Mouse (Mus musculus) CH12.LX (cell line): ENCODE results near the gene Vax2. TPM values are rescaled to one million over a fixed set of nuclear protein-coding genes. Genes with fewer than 3 reads are reported as not detected.

Experiments
- DNase-seq: peaks from one replicate; pipeline ENCODE4 v3.0.0-alpha.2; 2013; ENCODE audit errors: extremely low read depth
- H3K27ac ChIP-seq: 2 replicates; pipeline ENCODE4 v1.5.1; 2012; ENCODE audit warnings: low read depth, mild to moderate bottlenecking, control low read depth, moderate library complexity; ENCODE audit not compliant: insufficient read depth
- H3K27me3 ChIP-seq: replicated peaks from 2 replicates; pipeline ENCODE3; 2012; ENCODE audit warnings: inconsistent platforms
- H3K36me3 ChIP-seq, 2 experiments: replicated peaks in 1 of 2; 2 replicates each; pipeline versions ENCODE3 to v1.6.1; 2012; ENCODE audit warnings: inconsistent platforms in 1 of 2, low read length in 1 of 2, mild to moderate bottlenecking in 1 of 2, mixed read lengths in 1 of 2, moderate library complexity in 1 of 2; ENCODE audit not compliant: control insufficient read depth in 1 of 2, insufficient read depth in 1 of 2
- H3K4me1 ChIP-seq, 2 experiments: 2 replicates each; pipeline ENCODE4 v1.6.1; 2012; ENCODE audit warnings: inconsistent platforms in 1 of 2, moderate library complexity in 1 of 2; ENCODE audit not compliant: insufficient read depth in 2 of 2, control insufficient read depth in 1 of 2
- H3K4me2 ChIP-seq: 2 replicates; pipeline ENCODE4 v1.6.1; 2012; ENCODE audit warnings: low read depth, mild to moderate bottlenecking, control low read depth; ENCODE audit not compliant: poor library complexity, insufficient read depth, severe bottlenecking
- H3K4me3 ChIP-seq, 3 experiments: fragments of 150-350 bp in 1 of 3; sonication (generic) in 1 of 3; replicated peaks in 1 of 3; 2 replicates each; pipeline versions ENCODE3 to v1.5.1; 2011 to 2012; ENCODE audit warnings: low read depth in 2 of 3, low read length in 2 of 3, mild to moderate bottlenecking in 2 of 3, moderate library complexity in 2 of 3, control low read depth in 1 of 3, improper control_type of control experiment in 1 of 3, inconsistent platforms in 1 of 3, mixed read lengths in 1 of 3; ENCODE audit not compliant: poor library complexity in 1 of 3
- H3K79me2 ChIP-seq: replicated peaks from 2 replicates; pipeline ENCODE4 v1.6.1; 2012; ENCODE audit warnings: mild to moderate bottlenecking, moderate library complexity; ENCODE audit not compliant: control insufficient read depth, poor library complexity, insufficient read depth, severe bottlenecking; ENCODE audit errors: extremely low read depth
- H3K9ac ChIP-seq: 2 replicates; pipeline ENCODE4 v1.6.1; 2012; ENCODE audit warnings: low read depth, mild to moderate bottlenecking, control low read depth, moderate library complexity; ENCODE audit not compliant: insufficient read depth
- H3K9me3 ChIP-seq: replicated peaks from 2 replicates; pipeline ENCODE3; 2012; ENCODE audit warnings: low read length, inconsistent platforms, mixed read lengths
- BHLHE40 ChIP-seq: IDR thresholded peaks from 2 replicates; pipeline ENCODE4 v1.6.1; 2011; ENCODE audit warnings: mild to moderate bottlenecking, low read depth, low read length, improper control_type of control experiment
- CHD2 ChIP-seq: IDR thresholded peaks from 2 replicates; pipeline ENCODE4 v1.6.1; 2011; ENCODE audit warnings: low read length, improper control_type of control experiment
- CTCF ChIP-seq, 2 experiments: IDR thresholded peaks in 1 of 2; conservative IDR thresholded peaks in 1 of 2; 2 replicates each; pipeline ENCODE4 v1.5.1; 2011 to 2012; ENCODE audit warnings: low read depth in 2 of 2, low read length in 2 of 2, improper control_type of control experiment in 1 of 2, inconsistent platforms in 1 of 2, mild to moderate bottlenecking in 1 of 2, moderate library complexity in 1 of 2
- ETS1 ChIP-seq: conservative IDR thresholded peaks from 2 replicates; pipeline ENCODE4 v1.6.1; 2012; ENCODE audit warnings: low read depth, mild to moderate bottlenecking, inconsistent platforms, low read length, improper control_type of control experiment, moderate library complexity
- GABPA ChIP-seq: IDR thresholded peaks from 2 replicates; pipeline ENCODE4 v1.6.1; 2012; ENCODE audit warnings: low read depth, low read length, improper control_type of control experiment, inconsistent platforms; ENCODE audit not compliant: insufficient replicate concordance
- HCFC1 ChIP-seq: IDR thresholded peaks from 2 replicates; pipeline ENCODE4 v1.6.1; 2012; ENCODE audit warnings: low read depth, mild to moderate bottlenecking, inconsistent platforms, low read length, improper control_type of control experiment
- KAT2A ChIP-seq: IDR thresholded peaks from 2 replicates; pipeline ENCODE4 v1.6.1; 2012; ENCODE audit warnings: low read length, improper control_type of control experiment, inconsistent platforms; ENCODE audit not compliant: insufficient replicate concordance
- MAFK ChIP-seq: IDR thresholded peaks from 2 replicates; pipeline ENCODE4 v1.6.1; 2011; ENCODE audit warnings: low read length, improper control_type of control experiment; ENCODE audit not compliant: insufficient replicate concordance
- MXI1 ChIP-seq: IDR thresholded peaks from 2 replicates; pipeline ENCODE4 v1.6.1; 2011; ENCODE audit warnings: mild to moderate bottlenecking, low read depth, low read length, improper control_type of control experiment
- MYC ChIP-seq: IDR thresholded peaks from 2 replicates; pipeline ENCODE4 v1.6.1; 2011; ENCODE audit warnings: low read depth, mild to moderate bottlenecking, improper control_type of control experiment, low read length
- RAD21 ChIP-seq: IDR thresholded peaks from 2 replicates; pipeline ENCODE4 v1.6.1; 2011; ENCODE audit warnings: low read depth, mild to moderate bottlenecking, low read length, improper control_type of control experiment, moderate library complexity
- UBTF ChIP-seq: IDR thresholded peaks from 2 replicates; pipeline ENCODE4 v1.6.1; 2012; ENCODE audit warnings: low read depth, mild to moderate bottlenecking, inconsistent platforms, low read length, improper control_type of control experiment, moderate library complexity
- ZNF384 ChIP-seq: IDR thresholded peaks from 2 replicates; pipeline ENCODE4 v1.6.1; 2012; ENCODE audit warnings: low read depth, low read length, improper control_type of control experiment, inconsistent platforms
- dilution Hi-C: fragments of 300-500 bp; cut with MboI; formaldehyde crosslinking; loops from 2 replicates; pipeline ENCODE4 v1.14.3; 2020; ENCODE audit warnings: low sequenced_read_pairs; ENCODE audit not compliant: extremely low pct_unique_long_range_greater_than_20kb, extremely low pct_ligation_motif_present
- in situ Hi-C: fragments of 300-500 bp; cut with MboI; formaldehyde crosslinking; loops from 3 replicates; pipeline ENCODE4 v1.14.3; 2019; ENCODE audit warnings: low sequenced_read_pairs, low pct_ligation_motif_present, low pct_unique_long_range_greater_than_20kb, mixed read lengths
- polyA plus RNA-seq: library from polyadenylated mRNA; unstranded; fragments of >175 nt; gene quantifications from 2 replicates; pipeline ENCODE4 v1.2.1, GENCODE M21; 2012; ENCODE audit warnings: low read depth; ENCODE audit not compliant: insufficient read length
- total RNA-seq, 2 experiments: library from RNA; depleted of rRNA; stranded (reverse); fragments of 300-350 nt in 1 of 2; fragments of >200 nt in 1 of 2; gene quantifications; 2 replicates each; pipeline ENCODE4 v1.2.3; 2012 to 2014

Gene Vax2
- total and polyA plus RNA-seq, 3 experiments: not detected

DNA sequence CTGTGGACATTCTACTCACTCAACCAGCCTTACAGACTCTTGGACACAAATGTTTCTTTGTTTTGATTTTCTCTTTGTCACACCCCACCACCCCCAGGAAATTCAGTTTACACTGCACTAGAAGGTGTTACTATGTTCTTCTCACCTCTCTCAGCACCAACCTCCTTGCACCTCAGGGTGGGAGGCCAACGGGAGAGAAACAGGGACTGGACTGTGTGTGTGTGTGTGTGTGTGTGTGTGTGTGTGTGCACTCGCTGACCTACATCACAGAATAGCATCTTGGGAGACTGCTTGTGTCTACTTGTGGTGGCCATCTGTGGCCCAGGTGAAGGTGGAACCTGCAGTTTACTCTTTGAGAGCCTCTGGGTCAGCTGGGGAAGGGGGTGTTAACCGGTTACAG is 75.4 kb downstream of the Vax2 start:
- dilution Hi-C loops (no loop called here), in situ Hi-C loops (no loop called here)
- Histone ChIP-seq H3K9ac (no peak overlapping the region), H3K9me3 (peaks cover 2% of the 10 kb centered on the region), H3K4me2 (no peak overlapping the region), H3K4me1 (peaks cover 12 to 24% of the 10 kb centered on the region in 2 experiments), H3K4me3 (no peak overlapping the region), H3K27ac (no peak overlapping the region), H3K79me2 (no peaks in the 10 kb centered on the region), H3K36me3 (no peaks in the 10 kb centered on the region), H3K27me3 (no peaks in the 10 kb centered on the region)
- DNase-seq: no peak
- no peak for TF ChIP-seq MXI1
- no peak for TF ChIP-seq HCFC1
- TF ChIP-seq UBTF: no peak
- TF ChIP-seq GABPA: no peak
- no peak for TF ChIP-seq CHD2
- no peak for TF ChIP-seq ETS1
- TF ChIP-seq BHLHE40: no peak
- TF ChIP-seq RAD21: no peak
- no peak for TF ChIP-seq MAFK
- TF ChIP-seq MYC: no peak
- TF ChIP-seq CTCF (conservative IDR thresholded peaks at IDR 0.05 in 1 of 2, IDR thresholded peaks at IDR 0.05 in 1 of 2; ENCODE audit: low read depth in 2 of 2, low read length in 2 of 2): no peak
- TF ChIP-seq ZNF384: no peak
- no peak for TF ChIP-seq KAT2A

Other genes starting within 250 kb of the Vax2 start
- 11.1 and 11.5 TPM in 2 replicates for gene Dguok, start 204.3 kb upstream of the Vax2 start, total RNA-seq (2012; rRNA removed)
- gene Dguok, start 204.3 kb upstream of the Vax2 start, total RNA-seq (2014; rRNA removed): 14.6 and 16.7 TPM in 2 replicates
- 8.0 and 8.7 TPM in 2 replicates for gene Dguok, start 204.3 kb upstream of the Vax2 start, polyA plus RNA-seq
- 0.84 and 1.1 TPM in 2 replicates for gene Actg2, start 175.0 kb upstream of the Vax2 start, total RNA-seq (2012; rRNA removed)
- gene Actg2, start 175.0 kb upstream of the Vax2 start, total RNA-seq (2014; rRNA removed): 1.6 and 1.8 TPM in 2 replicates
- gene Actg2, start 175.0 kb upstream of the Vax2 start, polyA plus RNA-seq: 4.0 and 5.6 TPM in 2 replicates
- gene Stambp, start 138.5 kb upstream of the Vax2 start, total RNA-seq (2012; rRNA removed): 4.2 and 4.6 TPM in 2 replicates
- 3.3 and 4.1 TPM in 2 replicates for gene Stambp, start 138.5 kb upstream of the Vax2 start, total RNA-seq (2014; rRNA removed)
- gene Stambp, start 138.5 kb upstream of the Vax2 start, polyA plus RNA-seq: 10.2 and 11.4 TPM in 2 replicates
- not detected in 2 replicates for gene Clec4f, start 55.1 kb upstream of the Vax2 start, total RNA-seq (2012; rRNA removed)
- gene Clec4f, start 55.1 kb upstream of the Vax2 start, total RNA-seq (2014; rRNA removed): not detected in 2 replicates
- not detected in 2 replicates for gene Clec4f, start 55.1 kb upstream of the Vax2 start, polyA plus RNA-seq
- gene Cd207, start 33.4 kb upstream of the Vax2 start, total RNA-seq (2012; rRNA removed): not detected in 2 replicates
- not detected in 2 replicates for gene Cd207, start 33.4 kb upstream of the Vax2 start, total RNA-seq (2014; rRNA removed)
- gene Cd207, start 33.4 kb upstream of the Vax2 start, polyA plus RNA-seq: not detected in 2 replicates
- gene Atp6v1b1, start 31.7 kb downstream of the Vax2 start, total RNA-seq (2012; rRNA removed): not detected in 2 replicates
- not detected in 2 replicates for gene Atp6v1b1, start 31.7 kb downstream of the Vax2 start, total RNA-seq (2014; rRNA removed)
- gene Atp6v1b1, start 31.7 kb downstream of the Vax2 start, polyA plus RNA-seq: not detected in 2 replicates
- gene Ankrd53, start 51.4 kb downstream of the Vax2 start, total RNA-seq (2012; rRNA removed): 0.08 and 0.13 TPM in 2 replicates
- not detected in 2 replicates for gene Ankrd53, start 51.4 kb downstream of the Vax2 start, total RNA-seq (2014; rRNA removed)
- 0.34 and 0.36 TPM in 2 replicates for gene Ankrd53, start 51.4 kb downstream of the Vax2 start, polyA plus RNA-seq
- 44.6 and 52.4 TPM in 2 replicates for gene Tex261, start 64.5 kb downstream of the Vax2 start, total RNA-seq (2012; rRNA removed)
- 42.4 and 65.6 TPM in 2 replicates for gene Tex261, start 64.5 kb downstream of the Vax2 start, total RNA-seq (2014; rRNA removed)
- 87.8 and 88.9 TPM in 2 replicates for gene Tex261, start 64.5 kb downstream of the Vax2 start, polyA plus RNA-seq
- gene Nagk, start 83.7 kb downstream of the Vax2 start, total RNA-seq (2012; rRNA removed): 11.1 and 11.6 TPM in 2 replicates
- 4.8 and 5.6 TPM in 2 replicates for gene Nagk, start 83.7 kb downstream of the Vax2 start, total RNA-seq (2014; rRNA removed)
- 8.8 and 9.8 TPM in 2 replicates for gene Nagk, start 83.7 kb downstream of the Vax2 start, polyA plus RNA-seq
- gene Paip2b, start 120.5 kb downstream of the Vax2 start, total RNA-seq (2012; rRNA removed): 30.9 and 31.1 TPM in 2 replicates
- 36.3 and 39.0 TPM in 2 replicates for gene Paip2b, start 120.5 kb downstream of the Vax2 start, total RNA-seq (2014; rRNA removed)
- gene Paip2b, start 120.5 kb downstream of the Vax2 start, polyA plus RNA-seq: 26.7 and 34.2 TPM in 2 replicates
- gene Zfp638, start 155.8 kb downstream of the Vax2 start, total RNA-seq (2012; rRNA removed): 48.0 and 57.7 TPM in 2 replicates
- gene Zfp638, start 155.8 kb downstream of the Vax2 start, total RNA-seq (2014; rRNA removed): 57.3 and 85.0 TPM in 2 replicates
- 42.1 and 51.3 TPM in 2 replicates for gene Zfp638, start 155.8 kb downstream of the Vax2 start, polyA plus RNA-seq